Mouse (Mus musculus) liver, adult 10 weeks (tissue): ENCODE measurements around the gene Fetub. TPM values are rescaled to one million over a fixed set of nuclear protein-coding genes. Genes with fewer than 3 reads are reported as not detected.

Experiments used
- polyA plus RNA-seq: library from polyadenylated mRNA; stranded (reverse); fragments of 350-450 nt; fragmentation: Illumina TruSeq; extraction: RNeasy Lipid Tissue Mini Kit (QIAGEN cat#74804); gene quantifications from one replicate; pipeline ENCODE4 v1.2.3, GENCODE M21; 2014; ENCODE audit warnings: low read depth, low replicate concordance

The Fetub gene
- 367 TPM for polyA plus RNA-seq

GRCm38 (mm10) chr16:22918034-22918433, at the start of gene Fetub:
Gene Fetub, plus strand, starts transcription at chr16:22918334.

GRCm38 (mm10) chr16:22890683-22891510, 27.2 kb upstream of the Fetub start, which contains the start of gene Ahsg:
Gene Ahsg, plus strand, starts transcription at chr16:22891277.

GRCm38 (mm10) chr16:22950840-22951395, 32.8 kb downstream of the Fetub start, which contains the start of gene Hrg:
Gene Hrg, plus strand, starts transcription at chr16:22951072.

Other genes with a start within 250 kb of the Fetub start
- gene Crygs, start 106.8 kb upstream of the Fetub start, polyA plus RNA-seq: not detected
- gene Tbccd1, start 60.7 kb upstream of the Fetub start, polyA plus RNA-seq: 18.6 TPM
- 70.8 TPM for gene Dnajb11, start 60.5 kb upstream of the Fetub start, polyA plus RNA-seq
- gene Ahsg, start 27.1 kb upstream of the Fetub start, polyA plus RNA-seq: 10,784 TPM
- 1,812 TPM for gene Hrg, start 32.7 kb downstream of the Fetub start, polyA plus RNA-seq
- gene Kng2, start 111.1 kb downstream of the Fetub start, polyA plus RNA-seq: 363 TPM
- 2,910 TPM for gene Kng1, start 139.5 kb downstream of the Fetub start, polyA plus RNA-seq
- gene Eif4a2, start 189.1 kb downstream of the Fetub start, polyA plus RNA-seq: 1,059 TPM
- gene Rfc4, start 209.4 kb downstream of the Fetub start, polyA plus RNA-seq: 6.8 TPM
- 0.50 TPM for gene Adipoq, start 228.2 kb downstream of the Fetub start, polyA plus RNA-seq